Mouse (Mus musculus) testis, adult 10 weeks (tissue): ENCODE measurements around the gene Csf3r. TPM values are rescaled to one million over a fixed set of nuclear protein-coding genes. Genes with fewer than 3 reads are reported as not detected.

Experiments
- polyA plus RNA-seq: library from polyadenylated mRNA; stranded (reverse); fragments of 350-450 nt; fragmentation: Illumina TruSeq; extraction: RNeasy Lipid Tissue Mini Kit (QIAGEN cat#74804); gene quantifications from one replicate; pipeline ENCODE4 v1.2.3, GENCODE M21; 2014; ENCODE audit warnings: low read depth, low replicate concordance

The Csf3r gene
- 0.10 TPM for polyA plus RNA-seq

DNA sequence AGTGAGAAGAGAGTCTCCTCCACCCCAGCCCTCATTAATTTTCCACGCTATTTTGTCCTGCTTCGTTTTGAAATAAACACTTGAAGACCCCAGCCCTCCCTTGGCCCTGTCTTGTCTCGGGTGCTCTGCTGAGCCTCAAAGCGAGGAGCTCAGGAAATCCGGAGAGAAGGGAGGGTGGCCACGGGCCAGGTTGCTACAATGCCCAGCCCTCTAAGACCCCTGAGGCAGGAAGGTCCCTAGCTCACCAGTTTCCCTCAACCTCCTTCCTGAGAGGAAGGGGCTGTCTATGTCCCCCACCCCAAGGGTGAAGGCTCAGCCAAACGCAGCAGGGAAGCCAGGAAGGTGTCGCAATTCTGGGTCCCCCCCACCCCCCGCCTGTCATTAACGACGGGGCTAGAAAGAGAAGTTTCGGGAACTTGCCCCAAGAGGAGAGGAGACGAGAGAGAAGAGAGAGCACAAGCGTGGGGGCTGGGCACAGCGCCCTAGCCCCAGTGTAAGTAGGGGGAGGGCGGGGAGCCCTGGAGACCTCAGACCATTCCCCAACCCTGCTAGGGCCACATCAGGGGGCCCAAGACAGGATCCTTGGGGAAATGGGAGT is at the start of gene Csf3r:
TSS of gene Csf3r (plus strand) at position 248 of the 598 bp plus-strand sequence.

DNA sequence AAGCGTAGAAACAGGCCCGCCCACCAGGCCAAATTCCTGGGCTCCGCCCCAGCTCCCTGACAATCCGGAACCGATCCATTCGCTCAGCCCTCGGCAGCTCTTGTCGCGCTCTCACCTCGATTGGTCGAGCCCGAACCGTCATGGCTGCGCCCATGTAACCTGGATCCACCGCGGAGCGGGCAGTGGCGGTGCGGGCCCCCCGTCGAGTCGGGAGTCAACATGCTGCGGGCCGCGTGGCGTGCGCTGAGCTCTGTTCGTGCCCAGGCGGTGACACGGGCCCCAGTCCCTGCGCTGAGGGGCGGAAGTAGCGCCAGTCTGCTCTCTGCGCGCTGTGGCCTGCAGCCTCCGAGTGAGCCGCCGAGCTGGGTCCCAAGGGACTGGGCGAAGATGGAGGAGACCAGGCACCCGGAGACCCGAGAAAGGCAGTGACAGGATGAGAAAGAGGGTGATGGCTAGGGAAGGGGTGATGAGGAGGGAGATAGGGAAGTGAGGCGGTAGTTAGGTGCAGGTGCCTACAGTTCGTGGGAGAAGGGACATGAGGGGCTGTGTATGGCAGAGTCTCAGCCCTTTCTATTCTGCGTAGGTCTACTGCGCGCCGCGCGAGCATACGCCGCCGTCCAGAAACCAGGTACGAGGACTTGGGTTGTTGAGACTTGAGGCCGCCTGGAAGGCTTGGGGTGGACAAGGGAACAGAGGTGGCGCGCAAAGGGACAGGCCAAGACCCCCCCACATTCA is 22.7 kb downstream of the Csf3r start, which contains the start of gene Mrps15:
TSS of gene Mrps15 (plus strand) at position 75 of the 735 bp plus-strand sequence.

DNA sequence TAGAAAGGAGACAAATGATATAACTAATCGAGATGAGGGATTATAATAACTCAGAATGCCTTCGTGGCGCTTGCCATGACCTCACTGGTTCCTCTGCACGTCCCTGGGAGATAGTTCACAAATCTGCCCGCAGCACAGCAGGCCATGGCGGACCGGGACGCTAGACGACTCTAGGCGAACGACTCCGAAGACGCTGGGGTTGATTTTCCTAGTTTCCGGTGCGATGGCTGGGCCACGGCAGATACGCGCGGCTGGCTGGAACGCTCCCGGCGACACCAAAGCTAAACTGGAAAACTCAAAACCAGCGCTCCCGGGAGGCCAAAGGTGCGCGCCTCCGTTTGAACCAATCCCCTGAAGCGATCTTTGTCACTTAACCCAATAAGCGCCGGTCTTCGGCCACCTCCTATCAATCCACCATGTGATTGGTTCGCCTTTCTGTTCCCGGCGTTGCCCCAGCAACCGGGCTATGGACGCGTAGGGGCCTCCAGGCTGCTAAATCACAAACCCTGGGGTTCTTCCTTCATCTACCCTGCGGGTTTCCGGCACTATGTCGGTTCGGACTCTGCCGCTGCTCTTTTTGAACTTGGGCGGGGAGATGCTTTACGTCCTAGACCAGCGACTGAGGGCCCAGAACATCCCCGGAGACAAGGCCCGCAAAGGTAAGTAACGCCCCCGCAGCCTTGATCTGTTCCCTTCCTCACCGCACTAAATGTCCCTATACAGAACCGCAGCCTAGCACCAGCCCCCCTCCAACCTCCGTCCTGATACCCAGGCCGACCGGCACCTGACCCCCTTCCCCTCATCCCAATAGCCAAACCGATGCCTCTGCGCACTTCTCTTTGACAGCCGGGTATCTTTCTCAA is 34.0 kb downstream of the Csf3r start, which contains the start of gene Oscp1:
TSS of gene Oscp1 (plus strand) at position 432 of the 863 bp plus-strand sequence.

Other genes starting within 250 kb of the Csf3r start
- 73.7 TPM for gene Mrps15, start 22.4 kb downstream of the Csf3r start, polyA plus RNA-seq
- 112 TPM for gene Oscp1, start 34.0 kb downstream of the Csf3r start, polyA plus RNA-seq
- gene Lsm10, start 72.1 kb downstream of the Csf3r start, polyA plus RNA-seq = 4.5 TPM
- gene Stk40, start 79.4 kb downstream of the Csf3r start, polyA plus RNA-seq = 3.3 TPM
- not detected for gene Eva1b, start 123.2 kb downstream of the Csf3r start, polyA plus RNA-seq
- 151 TPM for gene Sh3d21, start 138.9 kb downstream of the Csf3r start, polyA plus RNA-seq
- 156 TPM for gene Thrap3, start 178.2 kb downstream of the Csf3r start, polyA plus RNA-seq
- 0.60 TPM for gene Map7d1, start 231.8 kb downstream of the Csf3r start, polyA plus RNA-seq
- 11.2 TPM for gene Trappc3, start 237.8 kb downstream of the Csf3r start, polyA plus RNA-seq